13 mouse cellular contexts compared by ENCODE assay signal in the genomic region with DNA sequence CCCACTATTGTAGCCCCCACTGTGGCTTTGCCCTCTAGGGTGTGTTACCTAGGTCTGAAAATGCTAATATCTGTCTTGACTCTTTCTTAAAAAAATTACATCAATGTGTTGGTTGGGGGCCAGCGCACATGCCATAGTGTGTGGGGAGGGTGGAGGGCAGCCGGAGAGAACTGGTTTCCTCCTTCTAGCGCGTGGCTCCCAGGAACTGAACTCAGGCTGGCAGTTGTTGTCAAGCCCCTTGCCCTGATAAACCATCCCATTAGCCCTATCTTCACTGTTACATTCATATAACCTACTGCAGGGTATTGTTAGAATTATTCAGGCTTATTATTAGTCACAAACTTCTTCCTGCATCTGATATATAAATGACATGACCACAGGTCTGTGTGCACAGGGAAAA.
"Had no signal": no experiment of that assay in that cellular context is flagged by ENCODE, and none has a peak within 500 bp of the region (broad histone marks: within the 10 kb centered on the region; RNA-seq: fewer than 3 reads in every experiment).

No protein-coding gene starts in this region.

- H3K27me3 ChIP-seq: intestine, embryonic 15.5 days; limb, embryonic 13.5 days; midbrain, embryonic 13.5 days; neural tube, embryonic 15.5 days had no signal

- H3K9me3 ChIP-seq: intestine, embryonic 15.5 days; limb, embryonic 13.5 days; midbrain, embryonic 13.5 days; neural tube, embryonic 15.5 days had no signal

- ATAC-seq: intestine, embryonic 15.5 days; lung, postnatal 0 days; midbrain, embryonic 13.5 days had no signal

- H3K9ac ChIP-seq: intestine, embryonic 15.5 days; limb, embryonic 13.5 days; midbrain, embryonic 13.5 days; neural tube, embryonic 15.5 days had no signal

- H3K4me1 ChIP-seq: intestine, embryonic 15.5 days; limb, embryonic 13.5 days; midbrain, embryonic 13.5 days; neural tube, embryonic 15.5 days had no signal

- H3K4me3 ChIP-seq: intestine, embryonic 15.5 days; limb, embryonic 13.5 days; midbrain, embryonic 13.5 days; myocyte; neural tube, embryonic 15.5 days had no signal

- H3K36me3 ChIP-seq: neural tube, embryonic 15.5 days had no signal

- DNase-seq: kidney, adult 18-20 months; kidney, postnatal 10 days; left cerebral cortex, postnatal 4 days; lung, adult 2 months; lung, postnatal 36 days; thymus, postnatal 14 days had no signal

- H3K27ac ChIP-seq: intestine, embryonic 15.5 days; limb, embryonic 13.5 days; midbrain, embryonic 13.5 days; neural tube, embryonic 15.5 days; stomach, postnatal 0 days had no signal

- H3K4me2 ChIP-seq: intestine, embryonic 15.5 days; limb, embryonic 13.5 days; midbrain, embryonic 13.5 days; neural tube, embryonic 15.5 days had no signal
